Mouse (Mus musculus) left cerebral cortex, postnatal 10 days (tissue): Measurements from ENCODE around the gene Grip1. TPM values are rescaled to one million over a fixed set of nuclear protein-coding genes. Genes with fewer than 3 reads are reported as not detected.
A peak's percentile ranks its signal among the peaks of the same experiment; 100 is the strongest.

Experiments
- DNase-seq, 2 experiments: peaks; one replicate each; pipeline ENCODE4 v3.0.0; 2021 to 2022; ENCODE audit warnings: low spot score in 2 of 2, mixed read lengths in 1 of 2; ENCODE audit errors: extremely low spot score in 1 of 2
- intact Hi-C: fragments of 180-260 bp; cut with DNase I; formaldehyde crosslinking; loops from one replicate; pipeline ENCODE4 v1.15.1; 2025
- total RNA-seq, 2 experiments: library from RNA; stranded (reverse); gene quantifications; 2 replicates each; pipeline ENCODE4 v1.2.3; 2021

Gene Grip1
- total RNA-seq, 2 experiments from 2014 or later: 43.0 to 45.8 TPM

DNA sequence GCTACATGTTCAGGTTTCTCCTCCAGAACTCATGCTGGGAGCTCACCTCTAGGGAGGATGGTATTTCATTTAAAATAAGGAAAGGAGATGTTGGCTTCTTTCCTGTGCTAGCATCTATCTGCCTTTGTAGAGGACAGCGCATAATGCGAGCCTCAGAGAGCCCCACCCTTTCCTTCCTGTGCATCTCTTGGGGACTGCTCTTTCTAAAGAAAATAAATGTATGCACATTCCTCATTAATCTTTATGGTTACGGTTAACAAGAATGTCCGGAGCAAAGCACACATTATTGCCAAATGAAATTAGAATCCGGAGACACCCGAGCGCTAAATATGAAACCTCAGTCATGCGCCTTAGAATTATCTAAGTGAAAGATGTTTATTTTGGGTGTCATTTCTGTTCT, 490.3 kb downstream of the Grip1 start:
- no peak for DNase-seq
- intact Hi-C loops: no loop called here

GRCm38 (mm10) chr10:119951460-119951859, 497.8 kb downstream of the Grip1 start:
- DNase-seq: no peak
- intact Hi-C loops: no loop called here

GRCm38 (mm10) chr10:119957260-119957955, 503.8 kb downstream of the Grip1 start:
- intact Hi-C loops: no loop called here
- no peak for DNase-seq

DNA sequence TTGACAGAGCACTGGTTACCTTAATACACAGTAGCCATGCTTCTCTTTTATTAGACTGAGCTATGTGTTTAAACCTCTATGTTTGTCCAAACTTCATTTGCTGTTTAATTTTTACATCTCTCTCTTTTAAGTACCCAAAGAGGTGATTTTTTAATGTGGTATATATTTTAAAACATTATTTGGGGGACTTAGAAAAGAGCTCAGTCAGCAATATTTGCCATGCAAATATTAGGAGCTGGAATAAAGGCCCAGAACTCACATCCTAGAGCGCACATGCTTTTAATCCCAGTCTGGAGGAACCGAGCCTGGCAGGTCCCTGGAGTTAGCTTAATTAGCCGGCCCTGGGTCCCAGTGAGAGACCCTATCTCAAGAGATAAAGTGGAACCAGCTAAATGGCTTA, 507.3 kb downstream of the Grip1 start:
- no peak for DNase-seq
- intact Hi-C loops: no loop called here

GRCm38 (mm10) chr10:119966321-119966720, 512.7 kb downstream of the Grip1 start:
- DNase-seq: no peak
- intact Hi-C loops: no loop called here

GRCm38 (mm10) chr10:119979396-119979795, 525.8 kb downstream of the Grip1 start:
- no peak for DNase-seq
- intact Hi-C loops: no loop called here

DNA sequence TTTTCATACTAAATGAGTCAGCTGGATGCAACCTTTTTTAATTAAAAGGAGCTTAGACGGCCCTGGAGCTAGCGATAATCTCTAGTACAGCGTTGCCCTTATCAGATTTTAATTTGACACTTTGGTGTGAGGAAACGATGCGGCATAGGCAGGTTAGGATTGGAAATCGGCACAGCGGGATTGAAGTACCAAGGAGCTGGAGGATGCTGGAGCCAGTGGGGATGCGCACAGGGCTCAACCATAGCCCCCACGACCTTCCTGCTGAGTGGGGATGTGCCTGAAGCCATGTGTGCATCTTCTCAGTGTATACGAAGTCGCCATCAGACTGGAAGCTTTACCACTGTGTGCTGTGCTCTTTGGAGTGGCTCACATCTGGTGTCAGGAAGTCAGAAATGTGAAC, 526.4 kb downstream of the Grip1 start:
- no peak for DNase-seq
- intact Hi-C loops: no loop called here

DNA sequence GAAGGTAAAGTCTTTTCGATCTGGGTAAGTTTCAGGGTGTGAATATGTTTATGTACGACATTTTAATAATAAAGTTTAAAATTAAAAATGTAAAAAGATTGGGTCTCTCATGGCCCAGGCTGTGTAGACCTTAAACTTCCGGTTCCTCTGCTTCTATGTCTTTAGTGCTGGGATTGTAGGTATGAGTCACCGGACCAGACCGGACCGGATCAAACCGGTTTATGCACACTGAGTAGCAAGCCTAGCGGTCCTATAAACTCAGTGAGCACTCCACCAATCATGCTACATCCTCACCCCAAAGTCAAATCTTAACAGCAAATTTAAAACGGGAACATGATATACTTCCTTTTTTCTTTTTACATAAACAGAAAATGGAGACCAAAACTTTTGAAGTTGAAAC, 530.7 kb downstream of the Grip1 start:
- no peak for DNase-seq
- intact Hi-C loops: no loop called here

DNA sequence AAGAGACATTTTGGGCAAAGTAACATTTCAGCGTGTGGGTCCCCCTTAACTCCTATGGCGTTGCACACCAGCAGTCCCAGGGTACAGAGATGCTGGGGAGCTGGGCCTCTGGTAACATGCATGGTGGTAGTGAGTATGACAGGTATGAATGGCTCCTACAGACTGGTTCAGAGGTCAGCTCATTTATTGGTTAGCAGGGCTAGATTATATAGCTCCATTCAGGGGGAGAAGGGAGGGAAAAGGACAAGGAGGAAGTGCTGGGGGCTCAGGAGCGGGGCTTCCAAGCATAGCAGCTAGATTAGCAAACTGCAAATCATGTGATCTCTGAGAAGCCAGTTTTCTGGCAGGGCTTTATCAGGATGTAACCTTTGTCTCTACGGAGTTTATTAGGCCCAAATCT, 544.8 kb downstream of the Grip1 start:
- intact Hi-C loops: no loop called here
- no peak for DNase-seq

- intact Hi-C loops: no loop called here
- DNase-seq: no peak
These were observed 548.5 kb downstream of the Grip1 start for GRCm38 (mm10) chr10:120002149-120002548.

DNA sequence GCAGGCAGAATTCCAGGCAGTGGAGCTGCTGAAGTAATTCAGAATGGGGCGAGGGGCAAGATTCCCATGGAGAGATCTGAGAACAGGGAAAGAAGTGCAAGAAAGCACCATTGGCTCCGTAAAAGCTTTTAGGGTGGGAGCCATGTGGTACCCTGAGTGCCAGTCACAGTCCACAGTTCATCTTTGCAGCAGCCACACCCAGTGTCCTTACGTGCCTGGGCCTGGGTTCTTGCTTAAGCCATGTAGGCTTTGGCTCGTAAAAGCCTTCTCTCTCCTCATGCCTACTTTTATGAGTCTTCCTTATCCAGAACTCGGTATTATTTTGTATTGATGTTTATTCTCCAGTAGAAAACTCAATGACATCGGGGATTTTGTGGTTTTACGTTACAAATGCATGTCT, 550.5 kb downstream of the Grip1 start:
- intact Hi-C loops: no loop called here
- DNase-seq: no peak

DNA sequence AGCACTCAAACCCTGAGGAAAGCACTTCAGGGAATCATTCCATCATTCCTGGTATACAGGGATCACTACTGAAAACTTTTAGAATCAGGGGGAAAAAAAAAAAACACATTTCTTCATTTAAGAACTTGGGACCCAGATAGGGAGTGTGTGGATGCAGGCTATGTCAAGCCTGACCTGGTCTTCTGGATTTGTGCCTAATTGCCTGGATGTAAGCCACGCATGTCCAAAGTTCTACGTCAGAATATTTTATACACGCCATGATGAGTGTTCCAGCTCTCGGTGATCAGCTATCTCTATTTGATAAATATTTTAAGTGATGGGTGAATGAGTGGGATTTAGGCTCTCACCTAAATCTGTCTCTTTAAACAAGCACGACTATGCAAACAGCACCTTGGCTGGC, 552.0 kb downstream of the Grip1 start:
- intact Hi-C loops: no loop called here
- DNase-seq: no peak

DNA sequence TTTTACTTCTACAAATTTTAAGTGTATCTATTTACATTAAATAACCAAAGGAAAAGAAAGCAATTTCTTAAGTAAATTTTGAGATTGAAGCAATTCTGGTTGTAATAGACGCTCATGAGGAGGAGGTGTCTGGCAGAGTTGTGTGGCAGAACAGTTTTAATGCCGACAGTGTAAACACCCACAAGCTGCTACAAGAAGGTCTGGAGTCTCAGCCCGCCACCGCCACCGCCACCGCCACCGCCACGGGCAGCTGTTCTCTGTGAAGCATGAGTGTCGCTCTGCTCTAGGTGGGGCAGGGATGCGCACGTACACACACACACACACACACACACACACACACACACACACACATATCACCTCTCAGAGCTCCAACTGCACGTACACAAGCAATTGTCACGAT, 558.7 kb downstream of the Grip1 start:
- DNase-seq: no peak
- intact Hi-C loops: no loop called here

DNA sequence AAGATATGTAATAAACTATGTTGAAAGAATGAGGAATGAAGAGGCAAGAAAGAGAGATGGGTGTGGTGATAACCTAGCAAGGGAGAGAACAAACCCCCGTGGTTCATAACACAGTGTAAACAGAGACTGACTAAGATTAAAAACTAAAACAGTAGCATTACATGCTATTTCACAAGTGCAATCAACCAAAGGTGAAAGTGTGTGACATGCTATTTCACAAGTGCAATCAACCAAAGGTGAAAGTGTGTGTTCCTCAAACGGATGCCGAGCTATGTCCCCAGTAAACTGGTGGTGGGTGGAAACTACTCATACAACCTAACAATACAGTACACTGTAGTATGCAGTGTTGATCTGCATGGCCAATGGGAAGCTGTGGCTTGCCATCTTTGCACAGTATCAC, 561.5 kb downstream of the Grip1 start:
- DNase-seq: no peak
- intact Hi-C loops: no loop called here

- no peak for DNase-seq
- intact Hi-C loops: no loop called here
These were observed 572.8 kb downstream of the Grip1 start for GRCm38 (mm10) chr10:120026437-120026836.

- no peak for DNase-seq
- intact Hi-C loops: no loop called here
These were observed 577.3 kb downstream of the Grip1 start for GRCm38 (mm10) chr10:120030901-120031300.

GRCm38 (mm10) chr10:120031316-120031715, 577.7 kb downstream of the Grip1 start:
- no peak for DNase-seq
- intact Hi-C loops: no loop called here

- intact Hi-C loops: no loop called here
- no peak for DNase-seq
These were observed 580.2 kb downstream of the Grip1 start for GRCm38 (mm10) chr10:120033866-120034265.

- intact Hi-C loops: no loop called here
- no peak for DNase-seq
These were observed 581.6 kb downstream of the Grip1 start for GRCm38 (mm10) chr10:120035211-120035733.

DNA sequence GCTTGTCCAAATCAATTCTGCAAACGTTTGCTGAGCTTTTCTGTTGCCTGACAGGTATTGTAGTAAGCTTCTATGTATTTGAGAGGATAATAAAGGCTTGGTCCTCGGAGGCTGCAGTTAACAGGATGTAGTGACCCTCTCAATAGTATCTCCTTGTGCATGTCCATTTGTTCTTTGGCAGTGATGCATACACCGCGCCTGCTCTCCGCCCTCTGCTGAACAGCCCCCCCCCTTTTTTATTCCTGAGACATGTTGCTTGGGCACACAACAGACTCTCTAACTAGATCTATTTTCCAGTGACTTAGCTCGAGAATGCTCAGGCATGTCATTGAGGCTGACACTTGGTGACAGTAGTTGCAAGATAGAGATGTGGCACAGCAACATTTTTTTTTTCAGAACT, 582.2 kb downstream of the Grip1 start:
- intact Hi-C loops: no loop called here
- DNase-seq: no peak

DNA sequence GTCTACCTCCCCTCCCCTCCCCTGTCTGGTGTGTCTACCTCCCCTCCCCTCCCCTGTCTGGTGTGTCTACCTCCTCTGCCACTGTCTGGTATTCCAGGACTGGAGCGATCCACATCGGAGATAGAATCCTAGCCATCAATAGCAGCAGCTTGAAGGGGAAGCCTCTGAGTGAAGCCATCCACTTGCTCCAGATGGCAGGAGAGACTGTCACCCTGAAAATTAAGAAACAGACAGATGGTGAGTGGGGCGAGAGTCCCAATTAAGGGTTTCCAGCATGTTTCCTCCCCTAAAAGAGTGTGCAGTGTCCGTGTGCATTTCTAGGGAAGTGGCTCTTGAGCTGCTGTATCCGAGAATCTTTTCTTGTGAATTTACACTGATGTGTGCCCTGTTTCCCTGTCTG, 584.6 kb downstream of the Grip1 start:
- intact Hi-C loops: no loop called here
- DNase-seq: peak in 1 of 2 experiments; percentile 72
